Mouse (Mus musculus): ENCODE data around the gene Oaz3.

DNA sequence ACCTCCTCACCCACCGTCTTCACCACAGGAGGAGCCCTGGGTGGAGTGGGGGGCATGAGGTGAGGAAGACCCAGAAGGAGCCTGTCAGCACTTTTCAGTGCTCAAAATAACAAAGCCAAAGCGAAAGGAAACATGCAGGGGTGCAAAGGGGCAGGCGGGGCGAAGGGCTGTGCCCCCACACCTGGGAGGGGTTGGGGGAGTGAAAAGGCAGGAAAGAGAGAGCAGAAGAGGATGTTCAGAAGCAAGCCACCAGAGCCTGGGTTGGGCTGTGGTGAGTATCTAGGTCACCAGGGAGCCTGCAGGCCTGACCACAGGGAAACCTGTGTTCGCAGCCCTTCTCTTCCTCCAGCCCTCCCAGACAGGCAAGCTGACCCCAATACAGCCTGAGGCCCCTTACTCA, 55.7 kb downstream of the Oaz3 start:
- TF ChIP-seq CTCF (conservative IDR thresholded peaks at IDR 0.05; ENCODE audit: low read length) (no peak), NANOG (IDR thresholded peaks at IDR 0.05; ENCODE audit: borderline replicate concordance, low read length) (no peak), POU5F1 (IDR thresholded peaks at IDR 0.05; ENCODE audit: borderline replicate concordance, low read length) (no peak)

Data from E14TG2a.4 (cell line).